Mouse (Mus musculus): ENCODE data around the gene Nacad.

DNA sequence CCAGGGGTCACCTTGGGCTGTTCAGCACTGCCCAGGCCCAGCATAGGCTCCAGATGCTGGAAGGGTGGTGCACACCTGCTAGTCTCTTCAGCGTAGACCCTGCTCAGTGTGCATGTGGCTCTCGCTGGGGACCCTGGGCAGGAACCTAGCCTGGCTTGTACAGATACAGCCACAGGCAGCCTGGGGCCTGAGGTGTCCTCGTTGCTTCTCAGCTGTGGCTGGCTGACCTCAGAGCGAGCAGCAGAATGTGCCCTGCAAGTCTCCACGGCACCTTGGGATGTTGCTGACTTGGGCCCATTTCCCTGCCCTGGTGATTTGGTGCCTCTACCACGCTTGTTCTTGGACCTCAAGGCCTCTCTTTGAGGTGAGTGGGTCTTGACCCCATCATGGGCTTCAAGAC lies 6.0 kb downstream of the Nacad start:
- TF ChIP-seq TAL1 (IDR thresholded peaks at IDR 0.05; ENCODE audit: low read length) (no peak), GATA1 (IDR thresholded peaks at IDR 0.05; ENCODE audit: low read length) (no peak)
